Mouse (Mus musculus): ENCODE measurements around the gene Cul9. TPM values are rescaled to one million over a fixed set of nuclear protein-coding genes. Genes with fewer than 3 reads are reported as not detected.
A peak's percentile ranks its signal among the peaks of the same experiment; 100 is the strongest.

Cul9 gene
- polyA plus RNA-seq, 1 experiment = 5.8 TPM

DNA sequence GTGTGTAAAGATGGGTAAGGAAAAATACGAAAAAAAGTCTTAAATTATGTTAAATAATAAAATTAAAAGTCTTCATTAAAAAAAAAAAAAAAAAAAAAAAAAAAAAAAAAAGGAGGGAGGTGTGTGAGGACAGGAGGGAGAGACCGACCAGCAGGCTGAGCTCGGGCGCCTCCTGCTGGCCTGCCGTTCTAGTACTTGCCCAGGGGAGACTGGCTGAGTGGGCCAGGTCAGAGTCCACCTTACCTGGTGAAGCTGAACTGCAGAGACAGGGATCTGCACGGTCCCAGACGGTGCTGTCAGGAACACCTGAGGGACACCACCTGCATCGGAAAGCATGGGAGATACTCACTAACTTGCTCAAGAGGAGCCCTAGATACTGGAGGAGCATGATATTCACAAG is 3.0 kb upstream of the Cul9 start:
- no peak overlapping the region for H3K27ac ChIP-seq (ENCODE audit: insufficient read depth, low read depth, low read length)
- peaks cover 36% of the 10 kb centered on the region for H3K36me3 ChIP-seq (ENCODE audit: control insufficient read depth, insufficient read depth, low read length)
- no peak overlapping the region for H3K4me3 ChIP-seq (ENCODE audit: low read depth, low read length)
- H3K27me3 ChIP-seq (ENCODE audit: control insufficient read depth, insufficient read depth, low read length) = no peaks in the 10 kb centered on the region
- WGBS = 31% methylated on average over 8 of the region's 8 CpGs
- TF ChIP-seq POLR2A (IDR thresholded peaks at IDR 0.05; ENCODE audit: low read depth, low read length) (no peak), CTCF (IDR thresholded peaks at IDR 0.05; ENCODE audit: extremely low read depth, insufficient read length, insufficient replicate concordance, low read depth, low read length) (peak; percentile 58; the same call in 1 of the 2 replicates)
- H3K4me1 ChIP-seq (ENCODE audit: control insufficient read depth, insufficient read depth, insufficient read length, low read length) = peaks cover 14% of the 10 kb centered on the region

DNA sequence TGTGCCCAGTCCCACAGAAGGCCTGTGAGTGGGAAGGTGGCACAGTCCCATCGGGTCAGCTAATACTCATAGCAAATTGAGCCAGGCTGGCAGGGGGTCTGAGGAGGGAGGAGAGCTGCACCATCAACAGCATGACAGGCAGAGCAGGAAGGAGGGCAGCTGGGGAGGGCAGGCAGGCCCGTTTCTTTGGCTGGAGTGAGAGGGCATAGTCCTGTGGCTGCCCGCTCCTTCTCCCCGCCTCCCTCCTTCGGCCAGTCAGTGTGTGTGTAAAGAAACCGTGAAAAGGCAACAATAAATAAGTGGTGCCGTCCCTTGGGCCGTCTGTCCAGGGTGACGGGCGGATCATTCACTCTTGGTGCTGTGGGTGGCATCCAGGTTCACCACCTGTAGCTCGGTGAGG is 2.6 kb upstream of the Cul9 start:
- Histone ChIP-seq H3K27ac (ENCODE audit: insufficient read depth, low read depth, low read length) (no peak overlapping the region), H3K27me3 (ENCODE audit: control insufficient read depth, insufficient read depth, low read length) (no peaks in the 10 kb centered on the region), H3K36me3 (ENCODE audit: control insufficient read depth, insufficient read depth, low read length) (peaks cover 36% of the 10 kb centered on the region), H3K4me3 (ENCODE audit: low read depth, low read length) (no peak overlapping the region), H3K4me1 (ENCODE audit: control insufficient read depth, insufficient read depth, insufficient read length, low read length) (peaks cover 12% of the 10 kb centered on the region)
- WGBS = 78% methylated on average over 11 of the region's 11 CpGs
- TF ChIP-seq CTCF (IDR thresholded peaks at IDR 0.05; ENCODE audit: extremely low read depth, insufficient read length, insufficient replicate concordance, low read depth, low read length) (no peak), POLR2A (IDR thresholded peaks at IDR 0.05; ENCODE audit: low read depth, low read length) (no peak)

DNA sequence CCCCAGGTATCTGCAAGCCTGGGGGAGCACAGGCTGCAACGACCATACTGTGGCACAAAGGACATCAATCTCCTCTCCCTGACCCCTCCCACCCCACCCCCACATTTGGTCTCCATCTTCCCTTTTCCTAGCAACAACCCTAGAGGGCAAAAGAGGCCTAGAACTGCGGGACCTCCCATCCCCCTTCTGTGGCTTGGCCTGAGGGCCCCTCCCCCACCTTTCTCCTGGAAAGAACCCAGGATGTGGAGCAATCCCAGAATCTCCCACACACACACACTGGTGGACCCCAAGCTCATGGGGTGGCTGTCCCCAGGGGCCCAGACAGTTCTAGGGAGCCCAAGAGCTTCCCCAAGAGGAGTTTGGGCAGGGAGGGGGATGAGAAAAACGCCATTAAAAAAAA is 1.7 kb upstream of the Cul9 start:
- peaks cover 5% of the 10 kb centered on the region for H3K4me1 ChIP-seq (ENCODE audit: control insufficient read depth, insufficient read depth, insufficient read length, low read length)
- H3K36me3 ChIP-seq (ENCODE audit: control insufficient read depth, insufficient read depth, low read length) = peaks cover 36% of the 10 kb centered on the region
- H3K27ac ChIP-seq (ENCODE audit: insufficient read depth, low read depth, low read length) = no peak overlapping the region
- TF ChIP-seq CTCF (IDR thresholded peaks at IDR 0.05; ENCODE audit: extremely low read depth, insufficient read length, insufficient replicate concordance, low read depth, low read length) (no peak), POLR2A (IDR thresholded peaks at IDR 0.05; ENCODE audit: low read depth, low read length) (no peak)
- H3K27me3 ChIP-seq (ENCODE audit: control insufficient read depth, insufficient read depth, low read length) = no peaks in the 10 kb centered on the region
- WGBS = 69% methylated on average over 3 of the region's 3 CpGs
- H3K4me3 ChIP-seq (ENCODE audit: low read depth, low read length) = no peak overlapping the region

DNA sequence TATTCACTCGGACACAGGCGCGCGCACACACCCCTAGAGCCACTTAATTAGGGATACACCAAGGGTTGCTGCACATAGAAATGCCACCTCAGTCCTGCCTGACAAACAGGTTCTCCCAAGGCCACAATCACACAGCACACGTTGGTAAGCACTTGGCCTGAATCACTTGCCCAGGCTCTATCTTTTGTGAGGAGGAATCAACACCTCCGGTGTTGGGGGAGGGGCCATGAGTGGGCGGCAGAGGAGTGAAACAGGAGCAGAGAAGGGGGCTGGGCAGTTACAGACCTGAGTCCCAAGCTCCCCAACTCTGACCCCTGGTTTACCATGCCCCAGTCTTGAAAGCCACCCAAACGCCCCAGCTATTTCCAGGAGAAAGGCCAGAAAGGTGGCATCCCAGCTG is 807 bp upstream of the Cul9 start:
- WGBS = 67% methylated on average over 8 of the region's 8 CpGs
- Histone ChIP-seq H3K4me1 (ENCODE audit: control insufficient read depth, insufficient read depth, insufficient read length, low read length) (peaks cover 5% of the 10 kb centered on the region), H3K27ac (ENCODE audit: insufficient read depth, low read depth, low read length) (no peak overlapping the region), H3K4me3 (ENCODE audit: low read depth, low read length) (no peak overlapping the region), H3K27me3 (ENCODE audit: control insufficient read depth, insufficient read depth, low read length) (no peaks in the 10 kb centered on the region), H3K36me3 (ENCODE audit: control insufficient read depth, insufficient read depth, low read length) (peaks cover 33% of the 10 kb centered on the region)
- no peak for TF ChIP-seq CTCF (IDR thresholded peaks at IDR 0.05; ENCODE audit: extremely low read depth, insufficient read length, insufficient replicate concordance, low read depth, low read length)

DNA sequence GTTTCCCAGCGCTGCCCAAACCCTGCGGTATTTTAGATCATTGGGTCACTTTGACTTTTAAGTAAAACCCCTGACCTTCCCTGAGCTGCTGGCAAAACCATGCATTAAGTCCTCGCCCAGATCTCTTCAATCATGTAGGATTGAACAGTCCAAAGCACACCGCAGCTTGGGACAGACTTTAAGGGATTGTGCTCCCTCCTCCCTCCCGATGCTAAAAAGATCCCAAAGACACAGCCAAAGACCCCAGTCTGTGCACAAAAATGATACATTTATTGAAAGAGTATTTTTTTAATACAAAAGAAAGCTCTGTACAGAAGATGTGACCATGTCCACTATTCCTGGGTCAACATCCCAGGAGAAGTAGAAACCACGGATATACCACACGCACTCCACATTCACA is 403 bp upstream of the Cul9 start:
- H3K27ac ChIP-seq (ENCODE audit: insufficient read depth, low read depth, low read length) = no peak overlapping the region

DNA sequence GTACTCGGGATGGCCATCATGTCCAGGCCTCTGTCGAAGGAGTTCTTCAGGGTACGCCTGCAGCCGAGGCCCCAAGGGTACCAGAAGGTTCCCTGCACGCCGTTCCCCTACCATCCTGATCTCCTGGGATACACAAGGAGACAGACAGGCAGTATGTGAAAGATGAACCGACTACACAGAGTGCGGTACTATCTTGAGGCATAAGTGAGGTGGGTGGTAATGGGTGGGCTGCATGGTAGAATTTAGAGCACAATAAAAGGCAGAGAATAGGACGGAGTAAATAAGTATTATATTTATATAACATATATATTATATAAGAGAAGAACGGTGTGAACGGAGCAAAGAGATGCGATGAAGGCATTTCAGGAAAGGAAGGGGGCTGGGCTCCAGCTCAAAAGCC is 2.5 kb downstream of the Cul9 start:
- WGBS = 94% methylated on average over 12 of the region's 12 CpGs

More for the DNA sequence above, 403 bp upstream of the Cul9 start:
- H3K4me1 ChIP-seq (ENCODE audit: control insufficient read depth, insufficient read depth, insufficient read length, low read length) = peaks cover 5% of the 10 kb centered on the region
- no peak for TF ChIP-seq POLR2A (IDR thresholded peaks at IDR 0.05; ENCODE audit: low read depth, low read length)
- no peak for TF ChIP-seq CTCF (IDR thresholded peaks at IDR 0.05; ENCODE audit: extremely low read depth, insufficient read length, insufficient replicate concordance, low read depth, low read length)
- peak overlapping the region; percentile 73 for H3K4me3 ChIP-seq (ENCODE audit: low read depth, low read length)
- peaks cover 29% of the 10 kb centered on the region for H3K36me3 ChIP-seq (ENCODE audit: control insufficient read depth, insufficient read depth, low read length)
- 49% methylated on average over 7 of the region's 7 CpGs for WGBS
- no peaks in the 10 kb centered on the region for H3K27me3 ChIP-seq (ENCODE audit: control insufficient read depth, insufficient read depth, low read length)

DNA sequence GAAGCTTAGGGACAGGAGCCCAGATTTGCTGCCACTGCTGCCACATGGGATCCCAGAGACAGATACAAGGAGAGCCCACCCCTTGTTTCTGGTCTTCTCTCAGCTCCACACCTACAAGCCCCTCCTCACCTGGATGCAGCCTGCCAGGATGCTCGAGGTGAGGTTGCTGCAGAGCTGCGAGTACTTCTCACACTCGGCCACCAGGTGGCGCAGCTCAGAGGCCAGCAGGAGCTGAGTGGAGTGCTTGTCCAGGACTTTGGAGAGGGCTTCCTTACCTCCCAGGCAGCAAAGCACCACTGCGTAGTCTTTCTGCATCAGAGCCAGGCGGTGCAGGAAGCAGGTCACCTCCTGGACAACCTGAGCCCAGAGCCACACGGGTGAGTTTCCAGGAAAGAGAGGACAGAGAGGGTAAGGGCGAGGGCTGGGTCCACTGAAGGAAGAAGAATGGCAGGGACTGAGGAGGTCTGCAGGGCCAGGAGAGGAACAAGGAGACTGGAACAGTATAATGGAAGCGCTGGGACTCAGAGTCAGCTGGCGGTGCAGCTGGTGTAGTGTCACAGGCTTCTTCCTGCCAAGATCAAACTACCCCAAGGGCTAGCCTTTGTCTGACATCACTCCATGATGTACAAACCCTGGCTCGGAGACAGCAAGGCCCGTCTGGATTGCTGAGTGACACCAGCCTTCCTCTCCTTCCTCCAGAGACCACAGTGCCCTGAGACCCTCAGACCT is 20.4 kb downstream of the Cul9 start:
- Histone ChIP-seq H3K36me3 (ENCODE audit: control insufficient read depth, insufficient read depth, low read length) (no peaks in the 10 kb centered on the region), H3K27me3 (ENCODE audit: control insufficient read depth, insufficient read depth, low read length) (0 out of 2 replicates have a peak, but pooled peaks cover 2% of the 10 kb centered on the region), H3K27ac (ENCODE audit: insufficient read depth, low read depth, low read length) (no peak overlapping the region), H3K4me3 (ENCODE audit: low read depth, low read length) (no peak overlapping the region), H3K4me1 (ENCODE audit: control insufficient read depth, insufficient read depth, insufficient read length, low read length) (no peaks in the 10 kb centered on the region; the same call in 1 of the 2 replicates)
- 43% methylated on average over 12 of the region's 12 CpGs for WGBS
- TF ChIP-seq CTCF (IDR thresholded peaks at IDR 0.05; ENCODE audit: extremely low read depth, insufficient read length, insufficient replicate concordance, low read depth, low read length) (peak; percentile 77), POLR2A (IDR thresholded peaks at IDR 0.05; ENCODE audit: low read depth, low read length) (no peak)

More for the DNA sequence above, 2.5 kb downstream of the Cul9 start:
- Histone ChIP-seq H3K36me3 (ENCODE audit: control insufficient read depth, insufficient read depth, low read length) (peaks cover 7% of the 10 kb centered on the region; the same call in 1 of the 2 replicates), H3K4me3 (ENCODE audit: low read depth, low read length) (no peak overlapping the region), H3K4me1 (ENCODE audit: control insufficient read depth, insufficient read depth, insufficient read length, low read length) (peaks cover 5% of the 10 kb centered on the region), H3K27ac (ENCODE audit: insufficient read depth, low read depth, low read length) (no peak overlapping the region), H3K27me3 (ENCODE audit: control insufficient read depth, insufficient read depth, low read length) (no peaks in the 10 kb centered on the region)
- TF ChIP-seq CTCF (IDR thresholded peaks at IDR 0.05; ENCODE audit: extremely low read depth, insufficient read length, insufficient replicate concordance, low read depth, low read length) (no peak), POLR2A (IDR thresholded peaks at IDR 0.05; ENCODE audit: low read depth, low read length) (no peak)
